Mouse (Mus musculus) fibroblast of lung, adult 2 months (primary cell): ENCODE measurements around the gene Helz.

Source experiments
- DNase-seq: peaks from one replicate; pipeline ENCODE4 v3.0.0-alpha.2; 2011; ENCODE audit warnings: low read depth

Helz gene

GRCm38 (mm10) chr11:107674601-107675000 is 126.9 kb downstream of the Helz start:
- DNase-seq, result no peak

DNA sequence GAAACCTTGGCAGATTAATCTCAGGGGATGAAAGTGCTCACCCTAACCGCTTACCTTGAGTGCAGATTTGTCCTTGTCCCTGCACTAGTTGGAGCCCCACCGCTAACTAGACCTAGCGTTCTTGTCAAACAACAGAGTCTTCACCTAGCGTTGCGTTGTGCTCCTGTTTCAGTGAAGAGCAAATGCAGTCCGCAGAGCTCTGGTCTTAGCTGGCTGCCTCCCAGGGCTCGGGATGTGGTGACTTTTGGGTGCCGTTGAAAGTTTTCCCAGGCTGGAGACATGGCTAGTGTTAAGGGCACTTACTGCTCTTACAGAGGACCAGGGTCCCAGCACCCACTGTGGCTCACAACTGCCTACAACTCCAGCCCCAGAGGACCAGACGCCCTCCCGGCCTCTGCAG is 127.5 kb downstream of the Helz start:
- DNase-seq, result peak; percentile 2

- DNase-seq, result no peak
Measured at GRCm38 (mm10) chr11:107676207-107676940, 128.6 kb downstream of the Helz start.

DNA sequence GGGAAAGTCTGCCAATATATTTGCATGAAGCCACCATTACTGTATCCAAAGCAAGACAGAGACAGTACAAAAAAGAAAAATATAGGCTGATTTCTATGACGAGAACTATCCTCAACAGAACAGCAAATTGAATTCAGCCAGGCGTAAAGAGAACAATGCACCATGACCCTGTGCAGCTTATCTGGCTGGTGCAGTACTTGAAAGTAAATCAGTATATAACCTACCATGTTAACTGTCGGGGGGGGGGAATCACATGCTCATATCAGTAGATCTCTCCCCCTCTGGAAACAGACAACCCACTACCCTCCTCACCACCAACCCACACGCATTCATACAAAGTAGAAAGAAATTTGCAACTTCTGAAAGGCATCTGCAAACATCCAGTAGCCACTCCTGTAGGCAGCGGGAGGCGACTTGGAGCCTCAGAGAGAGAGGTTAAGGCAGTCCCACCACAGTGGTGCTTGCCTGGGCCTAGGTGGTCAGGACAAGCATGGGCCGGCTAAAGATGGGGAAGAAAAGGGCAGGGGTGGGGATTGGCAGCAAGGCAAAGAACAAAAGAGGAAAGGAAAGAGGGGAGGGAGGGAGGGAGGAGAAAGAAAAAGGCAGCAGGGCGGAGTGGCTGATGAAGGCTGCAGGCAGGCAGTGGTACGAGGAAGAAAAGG is 135.1 kb downstream of the Helz start:
- no peak for DNase-seq

DNA sequence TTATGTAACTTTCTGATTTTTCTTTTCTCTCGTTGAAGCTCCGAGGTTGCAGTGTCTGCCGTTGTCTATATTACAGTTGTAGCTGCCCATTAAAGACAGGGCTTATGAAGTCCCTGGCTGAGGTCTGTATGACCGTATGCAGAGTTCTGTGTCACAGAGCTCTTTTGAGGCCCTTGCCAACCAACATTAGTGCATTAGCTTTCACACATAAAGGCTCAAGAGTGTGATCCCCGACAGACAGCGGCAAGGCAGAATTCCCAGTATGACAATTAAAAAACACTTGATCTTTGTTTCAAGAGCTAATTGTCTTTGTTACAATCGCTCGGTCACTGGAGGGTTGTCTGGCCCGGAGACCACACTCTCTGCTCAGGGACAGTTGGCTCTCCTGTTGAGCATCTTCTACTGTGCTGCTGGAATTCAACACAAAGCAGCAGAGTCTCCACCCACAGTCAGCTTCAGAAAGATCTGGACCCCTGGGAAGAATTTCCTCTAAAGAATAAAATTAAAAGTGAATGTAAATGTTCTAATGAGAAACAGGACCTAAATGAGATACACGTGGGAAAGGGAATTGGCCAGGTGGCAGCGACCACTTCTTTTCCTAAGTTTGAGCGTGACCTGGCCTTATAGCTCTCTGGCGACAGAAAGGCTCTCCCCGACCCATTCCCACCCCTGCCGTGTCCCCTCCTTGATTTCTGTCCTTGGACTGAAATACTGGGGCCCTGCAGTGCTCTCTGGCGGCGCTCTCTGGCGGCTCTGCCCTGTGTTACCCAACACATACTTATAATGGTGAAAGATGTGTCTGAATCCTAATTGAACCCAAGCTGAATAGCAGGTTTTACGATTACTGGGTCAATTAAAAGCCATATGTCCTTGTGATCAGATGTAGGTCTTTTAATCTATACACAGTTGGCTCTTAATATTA is 136.1 kb downstream of the Helz start:
- no peak for DNase-seq

GRCm38 (mm10) chr11:107686290-107686689 is 138.6 kb downstream of the Helz start:
- DNase-seq, result no peak

DNA sequence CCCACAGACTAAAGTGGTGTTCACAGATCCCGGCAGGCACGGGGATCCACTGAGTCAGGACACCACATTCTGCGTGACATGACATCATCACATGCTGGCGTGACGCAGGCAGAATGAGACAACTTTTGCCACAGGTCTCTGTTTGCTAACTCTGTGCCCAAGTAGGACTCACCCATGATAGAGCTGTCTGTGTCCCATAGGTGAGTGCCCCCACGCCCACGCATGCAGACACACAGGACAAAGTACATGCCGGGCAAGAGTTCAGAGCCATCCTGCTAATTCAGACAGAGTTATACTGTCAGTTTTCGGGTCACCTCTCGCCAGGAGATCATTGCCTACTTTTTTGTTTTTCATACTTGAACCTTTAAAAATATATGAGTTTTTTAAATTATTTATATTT is 140.8 kb downstream of the Helz start:
- no peak for DNase-seq

- DNase-seq, result no peak
Measured at GRCm38 (mm10) chr11:107691569-107691968, 143.8 kb downstream of the Helz start.

GRCm38 (mm10) chr11:107693338-107693737 is 145.6 kb downstream of the Helz start:
- DNase-seq, result no peak

DNA sequence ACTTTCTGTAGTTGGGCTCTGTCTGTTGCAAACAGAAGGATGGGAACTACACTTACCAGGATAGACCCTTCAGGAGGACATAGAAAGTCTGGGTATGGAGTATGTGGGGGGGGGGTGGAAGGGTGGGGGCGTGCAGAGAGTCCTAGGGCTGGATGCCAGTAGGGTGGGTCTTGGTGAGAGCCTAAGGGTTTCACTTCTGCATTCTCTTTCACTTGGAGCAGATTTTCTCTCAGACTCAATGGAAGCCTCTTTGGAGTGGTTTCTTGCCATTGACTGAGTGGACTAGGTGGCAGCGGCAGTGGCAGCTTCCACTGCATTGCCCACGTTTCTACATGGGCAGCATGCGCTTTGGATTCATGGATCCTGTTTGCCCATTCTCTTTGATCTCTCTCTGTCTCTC is 152.2 kb downstream of the Helz start:
- no peak for DNase-seq

- DNase-seq, result no peak
Measured at GRCm38 (mm10) chr11:107703272-107704134, 155.8 kb downstream of the Helz start.

- no peak for DNase-seq
Measured at GRCm38 (mm10) chr11:107705060-107705459, 157.3 kb downstream of the Helz start.

DNA sequence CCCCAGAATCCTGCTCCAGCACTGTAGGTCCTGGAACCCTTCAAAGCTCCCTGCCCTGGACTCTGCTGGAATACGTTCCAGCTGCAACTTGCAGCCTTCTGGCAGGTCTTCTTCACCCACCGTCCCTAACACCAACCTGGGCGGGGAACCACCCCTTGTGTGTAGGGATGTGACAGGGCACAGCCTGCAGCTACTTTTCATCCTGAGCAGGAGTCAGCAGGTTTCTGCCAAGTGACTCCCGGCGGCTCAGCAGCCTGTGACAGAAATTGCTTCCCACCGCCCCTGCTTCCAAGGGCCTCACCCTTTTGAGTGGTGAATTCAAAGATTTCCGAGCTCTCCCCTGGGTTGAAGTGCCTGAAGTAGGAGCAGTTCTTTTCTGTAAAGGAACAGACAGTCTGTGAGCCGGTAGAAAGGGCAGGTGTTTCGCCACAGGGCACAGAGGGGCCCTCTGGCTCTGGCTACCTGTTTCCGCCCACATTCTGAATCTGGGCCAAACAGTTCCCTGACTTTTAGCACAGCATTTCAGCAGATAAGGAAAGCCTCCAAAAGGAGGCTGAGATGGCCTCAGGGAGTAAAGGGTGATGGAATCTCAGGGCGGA is 157.8 kb downstream of the Helz start:
- no peak for DNase-seq

DNA sequence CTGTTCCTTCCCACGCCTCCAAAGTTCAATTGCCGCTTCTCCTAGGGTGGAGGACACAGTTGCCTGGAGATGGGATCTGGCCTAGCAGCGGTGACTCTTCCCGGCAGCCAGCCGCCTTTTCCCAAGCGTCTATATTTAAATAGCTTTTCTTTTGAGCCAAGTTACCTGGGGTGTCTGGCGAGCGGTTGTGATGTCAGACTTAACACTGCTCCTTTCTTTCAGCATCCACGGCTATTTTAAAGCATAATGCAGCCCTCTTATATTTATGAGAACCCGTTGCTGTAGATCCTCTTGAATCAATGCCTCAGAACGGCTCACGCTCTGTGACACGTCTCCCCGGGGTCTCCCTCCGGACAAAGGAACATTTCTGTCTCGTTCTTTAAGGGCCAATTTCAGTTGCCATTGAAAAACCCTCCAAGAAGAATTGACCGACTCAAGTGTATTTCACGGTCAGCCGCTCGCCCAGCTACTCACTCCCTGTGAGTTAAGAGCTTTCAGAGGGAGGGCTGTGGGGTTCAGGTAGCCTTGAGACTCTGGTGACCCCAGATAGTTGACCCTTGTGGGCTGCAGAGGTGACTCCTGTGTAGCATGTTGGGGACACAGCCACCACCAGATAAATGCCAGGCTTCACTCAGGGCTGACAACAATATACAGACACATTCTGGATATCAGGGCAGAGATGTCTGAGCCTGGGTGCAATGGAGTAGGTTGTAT is 160.3 kb downstream of the Helz start:
- no peak for DNase-seq

- DNase-seq, result no peak
Measured at GRCm38 (mm10) chr11:107710379-107710778, 162.6 kb downstream of the Helz start.

DNA sequence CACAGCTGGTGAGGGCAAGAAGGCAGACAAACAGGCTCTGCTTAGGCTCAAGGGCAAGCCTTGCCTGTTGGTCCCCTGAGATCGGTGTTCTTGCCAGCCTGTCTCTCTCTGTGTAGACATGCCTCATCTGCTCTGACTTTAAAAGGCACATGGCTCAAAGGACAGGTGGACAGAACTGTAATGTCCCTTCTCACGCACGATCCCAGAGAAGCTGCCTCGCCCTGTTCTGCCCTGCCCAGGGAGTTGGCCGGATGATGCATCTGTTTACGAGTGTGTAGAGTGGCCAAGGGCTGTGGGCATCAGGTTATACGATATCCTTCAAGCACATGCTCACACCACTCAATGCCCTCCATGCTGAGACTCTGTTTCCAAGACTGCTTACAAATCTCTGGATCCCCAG is 166.6 kb downstream of the Helz start:
- DNase-seq, result no peak

DNA sequence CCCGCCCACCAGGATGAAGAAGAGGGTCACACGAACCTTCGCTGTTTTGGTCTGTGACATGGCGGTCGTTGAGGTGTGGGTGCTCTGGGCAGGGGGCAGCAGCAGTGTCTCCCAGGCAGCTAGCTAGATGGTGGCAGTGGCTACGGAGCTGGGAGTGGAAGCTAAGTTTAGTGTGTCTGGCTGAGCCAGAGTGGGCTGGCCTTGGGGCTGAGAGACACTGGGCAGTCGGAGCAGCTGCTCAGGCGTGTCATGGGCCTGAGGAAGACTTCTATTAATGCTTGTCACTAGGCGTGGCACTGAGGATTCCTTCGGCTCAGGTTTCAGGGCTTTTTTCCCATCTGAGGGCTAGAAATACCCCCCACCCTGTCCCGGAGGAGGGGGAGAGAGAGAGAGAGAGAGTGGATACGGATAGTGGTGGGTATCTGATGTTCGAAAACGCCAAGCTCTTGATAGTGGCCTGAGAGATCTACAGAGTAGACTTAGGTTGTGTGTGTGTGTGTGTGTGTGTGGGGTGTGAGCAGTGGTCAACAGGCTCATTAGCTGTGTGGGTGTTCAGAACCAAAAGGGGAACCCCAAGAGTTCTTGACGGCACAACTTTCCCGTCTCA is 168.7 kb downstream of the Helz start, which contains the start of gene Cacng1:
Gene Cacng1 (minus strand): TSS at position 191 of the 607 bp plus-strand sequence.
- no peak for DNase-seq

- no peak for DNase-seq
Measured at GRCm38 (mm10) chr11:107720264-107721021, 172.7 kb downstream of the Helz start.

DNA sequence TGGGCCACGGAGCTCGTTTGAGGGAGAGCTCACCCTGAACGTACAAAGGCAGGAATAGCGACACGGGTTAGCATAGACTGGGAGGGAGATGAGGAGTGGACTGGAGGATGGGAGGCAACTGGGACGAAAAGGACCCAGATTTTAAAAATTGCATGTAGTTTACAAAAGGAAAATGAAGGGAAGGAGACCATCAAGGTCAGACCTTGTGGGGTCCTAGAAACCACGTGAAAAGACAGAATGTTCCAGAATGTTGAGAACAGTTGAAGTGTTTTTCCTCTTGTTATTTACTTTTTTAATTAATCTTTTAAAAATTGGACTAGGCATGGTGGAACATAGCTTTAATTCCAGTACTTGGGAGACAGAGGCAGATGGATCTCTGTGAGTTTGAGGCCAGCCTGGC is 173.3 kb downstream of the Helz start:
- no peak for DNase-seq
